Comparison of ENCODE assay signal across 7 mouse cellular contexts in the genomic region with DNA sequence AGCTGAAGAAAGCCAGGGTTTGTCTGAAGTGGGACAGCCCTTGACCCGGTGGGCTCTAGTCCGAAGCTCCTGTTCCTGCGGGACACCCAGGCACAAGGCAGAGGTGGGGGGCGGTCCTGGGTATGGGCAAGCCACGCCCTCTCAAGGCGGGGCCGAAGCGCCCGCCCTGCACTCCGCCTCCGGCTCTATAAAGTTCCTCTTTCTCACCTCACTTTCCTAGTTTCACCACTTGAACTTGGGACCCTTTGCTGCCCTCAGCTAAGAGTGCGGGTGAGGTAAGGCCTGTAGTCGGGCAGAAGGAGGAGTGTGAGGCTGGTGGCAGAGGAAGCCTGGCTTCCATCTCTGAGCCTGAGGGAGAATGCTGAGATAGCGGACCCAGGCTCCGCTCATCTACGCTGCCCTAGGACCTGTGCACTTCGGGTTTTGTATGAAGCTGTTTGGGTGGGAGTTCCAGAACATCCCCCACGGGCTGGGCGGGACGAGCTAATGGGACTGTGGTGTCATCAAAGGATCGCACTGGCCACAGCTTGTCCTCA. TPM values are rescaled to one million over a fixed set of nuclear protein-coding genes. Genes with fewer than 3 reads are reported as not detected.
DNase-seq lines count a peak whose midpoint lies in the region; ATAC-seq and TF ChIP-seq lines count a peak whose summit lies in the region.

A gene (plus strand): TSS at position 206 of the 536 bp plus-strand sequence.

- H3K36me3 ChIP-seq in kidney, adult 2 months (ENCODE audit: control insufficient read depth, insufficient read depth, low read length): no peaks in the 10 kb centered on the region
- no peaks in the 10 kb centered on the region for H3K36me3 ChIP-seq in lung, embryonic 16.5 days (ENCODE audit: control insufficient read depth, insufficient read depth, low read length)
- no peaks in the 10 kb centered on the region for H3K36me3 ChIP-seq in neural tube, embryonic 15.5 days

- peak; percentile 85 for ATAC-seq in lung, embryonic 16.5 days (ENCODE audit: low read depth)
- peak; percentile 42; the same call in 1 of the 2 replicates for ATAC-seq in neural tube, embryonic 15.5 days (ENCODE audit: low FRiP score)

- H3K4me1 ChIP-seq in kidney, adult 2 months (ENCODE audit: control insufficient read depth, insufficient read depth, low read length): peaks cover 7% of the 10 kb centered on the region; the same call in 1 of the 2 replicates
- H3K4me1 ChIP-seq in lung, embryonic 16.5 days (replicated peaks; ENCODE audit: control insufficient read depth, insufficient read depth, low read length): peaks cover 16% of the 10 kb centered on the region
- peaks cover 24% of the 10 kb centered on the region for H3K4me1 ChIP-seq in neural tube, embryonic 15.5 days

- H3K27ac ChIP-seq in kidney, adult 2 months (ENCODE audit: insufficient read depth, low read depth, low read length): no peak within 1 kb of the TSS
- H3K27ac ChIP-seq in lung, embryonic 16.5 days (ENCODE audit: low read length): no peak within 1 kb of the TSS
- H3K27ac ChIP-seq in neural tube, embryonic 15.5 days (replicated peaks): no peak within 1 kb of the TSS

- H3K4me2 ChIP-seq in lung, embryonic 16.5 days (ENCODE audit: low read depth, low read length): peak within 1 kb of the TSS; percentile 78
- peak within 1 kb of the TSS; percentile 80 for H3K4me2 ChIP-seq in neural tube, embryonic 15.5 days

- TF ChIP-seq CTCF in kidney, adult 2 months (conservative IDR thresholded peaks at IDR 0.05; ENCODE audit: insufficient read depth, insufficient read length, low read depth, low read length): no peak

- no peak for TF ChIP-seq POLR2A in kidney, adult 2 months (IDR thresholded peaks at IDR 0.05; ENCODE audit: low read depth, low read length)

- H3K9ac ChIP-seq in lung, embryonic 16.5 days (ENCODE audit: low read length): no peak within 1 kb of the TSS
- H3K9ac ChIP-seq in neural tube, embryonic 15.5 days (replicated peaks): no peak within 1 kb of the TSS

- H3K4me3 ChIP-seq in kidney, adult 2 months (ENCODE audit: insufficient read depth, low read depth, low read length): peak within 1 kb of the TSS; percentile 35; the same call in 1 of the 2 replicates
- H3K4me3 ChIP-seq in lung, embryonic 16.5 days (ENCODE audit: low read length): peak within 1 kb of the TSS; percentile 51
- H3K4me3 ChIP-seq in neural tube, embryonic 15.5 days (replicated peaks): peak within 1 kb of the TSS; percentile 39

- WGBS in kidney, adult 2 months: 1% methylated on average over 21 of the region's 21 CpGs
- under 1% methylated on average over 21 of the region's 21 CpGs for WGBS in lung, embryonic 16.5 days
- 0% methylated on average over 21 of the region's 21 CpGs for WGBS in neural tube, embryonic 15.5 days

- no peaks in the 10 kb centered on the region for H3K9me3 ChIP-seq in lung, embryonic 16.5 days (ENCODE audit: control insufficient read depth, low read length)
- H3K9me3 ChIP-seq in neural tube, embryonic 15.5 days (replicated peaks): no peaks in the 10 kb centered on the region

- peak; percentile 62 for DNase-seq in ZHBTc4 (ENCODE audit: low read depth, low spot score)
- DNase-seq in embryo, embryonic 10.5 days (ENCODE audit: low spot score): peak; percentile 71
- DNase-seq in heart, adult 9 months (ENCODE audit: low spot score in 2 of 2): peak; percentile 63 to 70
- DNase-seq in kidney, adult 2 months: peak; percentile 63
- DNase-seq in thymus, postnatal 4 days: peak; percentile 82

- H3K27me3 ChIP-seq in kidney, adult 2 months (replicated peaks; ENCODE audit: control insufficient read depth, insufficient read depth, low read length): no peaks in the 10 kb centered on the region
- peaks cover 55% of the 10 kb centered on the region for H3K27me3 ChIP-seq in lung, embryonic 16.5 days (ENCODE audit: control insufficient read depth, insufficient read depth, low read depth, low read length)
- peaks cover 59% of the 10 kb centered on the region for H3K27me3 ChIP-seq in neural tube, embryonic 15.5 days (replicated peaks)

RNA-seq across cellular contexts. Expression of the gene that starts here (rescaled TPM):
- polyA plus RNA-seq in kidney, adult 2 months (2012; rRNA removed): 0.96 and 1.6 TPM in 2 replicates
- 0.10 and 0.11 TPM in 2 replicates for polyA plus RNA-seq in lung, embryonic 16.5 days (2015; fragmentation: Nextera tagmentation; extraction: Ambion mirVana)
- 0.08 and 0.49 TPM in 2 replicates for polyA plus RNA-seq in neural tube, embryonic 15.5 days (2015; fragmentation: Nextera tagmentation; extraction: Ambion mirVana)

Comparison
In these comparisons a context has a peak if more than half of its experiments do, and no peak if none do; other contexts are left out.
1. Peak in ATAC-seq, H3K4me3 ChIP-seq and H3K4me2 ChIP-seq in lung, embryonic 16.5 days; RNA of the gene not detected or under 1 TPM.
2. Peak in ATAC-seq, H3K4me3 ChIP-seq and H3K4me2 ChIP-seq in neural tube, embryonic 15.5 days; RNA of the gene not detected or under 1 TPM.